Mouse (Mus musculus) heart, adult 2 months (tissue): ENCODE results near the gene Lrrc58. TPM values are rescaled to one million over a fixed set of nuclear protein-coding genes. Genes with fewer than 3 reads are reported as not detected.

Experiments used
- DNase-seq, 2 experiments: peaks; one replicate each; pipeline ENCODE4 v3.0.0; 2021
- H3K27ac ChIP-seq: fragments of 200-600 bp; 2 replicates; pipeline ENCODE4 v1.8.1; 2022
- H3K27me3 ChIP-seq: fragments of 200-500 bp; 2 replicates; pipeline ENCODE4 v1.6.1; 2012; ENCODE audit warnings: mild to moderate bottlenecking, low read length, inconsistent platforms, mixed read lengths; ENCODE audit not compliant: control insufficient read depth, insufficient read depth
- H3K36me3 ChIP-seq: fragments of 200-500 bp; 2 replicates; pipeline ENCODE4 v1.6.1; 2012; ENCODE audit warnings: low read length, inconsistent platforms; ENCODE audit not compliant: control insufficient read depth, insufficient read depth
- H3K4me1 ChIP-seq: fragments of 200-500 bp; 2 replicates; pipeline ENCODE4 v1.6.1; 2011; ENCODE audit warnings: low read length; ENCODE audit not compliant: control insufficient read depth, insufficient read depth
- H3K4me3 ChIP-seq: fragments of 200-600 bp; 2 replicates; pipeline ENCODE4 v1.8.1; 2022
- H3K79me2 ChIP-seq: fragments of 200-500 bp; replicated peaks from 2 replicates; pipeline ENCODE4 v1.6.1; 2012; ENCODE audit warnings: mild to moderate bottlenecking, inconsistent platforms, low read length, moderate library complexity, mixed read lengths; ENCODE audit not compliant: control insufficient read depth, insufficient read depth
- H3K9ac ChIP-seq: fragments of 200-500 bp; 2 replicates; pipeline ENCODE4 v1.6.1; 2012; ENCODE audit warnings: low read depth, mild to moderate bottlenecking, control low read depth, inconsistent platforms, low read length, mixed read lengths
- CTCF ChIP-seq: fragments of 200-600 bp; IDR thresholded peaks from 2 replicates; pipeline ENCODE4 v1.8.1; 2022; ENCODE audit warnings: antibody characterized with exemption, mild to moderate bottlenecking, moderate library complexity
- EP300 ChIP-seq: fragments of 200-500 bp; IDR thresholded peaks from 2 replicates; pipeline ENCODE4 v1.6.1; 2011; ENCODE audit warnings: low read depth, low read length, control low read depth; ENCODE audit not compliant: insufficient read depth
- POLR2A ChIP-seq: fragments of 200-500 bp; IDR thresholded peaks from 2 replicates; pipeline ENCODE4 v1.6.1; 2011; ENCODE audit warnings: mild to moderate bottlenecking, low read depth, low read length, control low read depth; ENCODE audit not compliant: insufficient read depth
- WGBS: fragments of 180-500 bp; shearing (Covaris S2); methylation state at CpG from one replicate; pipeline ENCODE4 v1.1.7; 2018; 5-methylcytosine and 5-hydroxymethylcytosine counted together
- intact Hi-C: fragments of 180-260 bp; cut with DNase I; formaldehyde crosslinking; loops from one replicate; pipeline ENCODE4 v1.15.1; 2025
- polyA plus RNA-seq: library from polyadenylated mRNA; depleted of rRNA; stranded (reverse); fragments of >200 nt; gene quantifications from 2 replicates; pipeline ENCODE4 v1.2.3, GENCODE M21; 2012; rRNA removed
- total RNA-seq, 2 experiments: library from RNA; stranded (reverse); gene quantifications; 2 replicates each; pipeline ENCODE4 v1.2.3; 2021

Lrrc58 gene
- total and polyA plus RNA-seq, 3 experiments, result 11.8 to 83.5 (median 64.4) TPM

DNA sequence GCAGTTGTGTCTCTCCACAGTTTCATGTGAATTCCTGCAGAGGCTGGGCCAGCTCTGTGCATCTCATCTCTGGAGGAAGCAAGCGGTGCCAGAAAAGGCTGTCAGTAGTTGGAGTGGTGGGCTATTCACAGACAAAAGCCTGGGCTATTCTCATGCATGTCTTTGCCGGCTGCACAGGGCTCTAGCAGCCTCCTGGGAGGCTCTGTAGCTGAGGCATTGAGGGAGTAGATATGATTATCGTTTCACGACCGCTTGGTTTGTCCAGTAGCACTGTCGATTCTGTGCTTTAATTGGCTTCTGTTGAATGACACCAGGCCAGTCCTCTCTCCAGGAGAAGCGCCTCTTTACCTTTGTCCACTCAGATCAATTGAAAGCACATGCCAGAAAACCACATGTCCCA is 57.9 kb downstream of the Lrrc58 start:
- intact Hi-C loops, result no loop called here
- Histone ChIP-seq H3K79me2 (no peaks in the 10 kb centered on the region), H3K36me3 (no peaks in the 10 kb centered on the region), H3K4me1 (no peaks in the 10 kb centered on the region), H3K27me3 (no peaks in the 10 kb centered on the region), H3K9ac (no peak overlapping the region), H3K27ac (no peak overlapping the region), H3K4me3 (no peak overlapping the region)
- 36% methylated on average over 7 of the region's 7 CpGs for WGBS
- no peak for TF ChIP-seq POLR2A
- no peak for TF ChIP-seq EP300
- no peak for DNase-seq

DNA sequence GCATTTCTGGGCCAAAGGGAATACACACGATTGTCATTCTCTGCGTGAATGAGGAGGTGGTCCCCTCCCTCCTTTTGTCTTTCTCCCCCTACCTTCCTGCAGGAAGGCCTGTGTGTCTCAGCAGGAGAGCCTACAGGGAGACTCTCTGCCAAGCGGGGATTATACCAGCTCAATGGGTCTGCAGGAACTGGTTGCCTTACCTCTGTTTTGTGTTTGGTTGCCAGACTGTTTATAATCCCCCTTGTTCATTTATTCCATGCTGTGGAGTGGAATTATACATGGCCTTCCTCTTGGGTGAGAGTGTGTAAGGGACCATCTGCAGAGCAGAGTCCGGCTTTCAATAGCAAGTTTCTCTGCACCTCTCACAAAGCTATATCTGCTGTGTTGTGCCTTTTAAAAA is 58.9 kb downstream of the Lrrc58 start:
- Histone ChIP-seq H3K4me3 (no peak overlapping the region), H3K4me1 (no peaks in the 10 kb centered on the region), H3K36me3 (no peaks in the 10 kb centered on the region), H3K27ac (no peak overlapping the region), H3K27me3 (no peaks in the 10 kb centered on the region), H3K79me2 (no peaks in the 10 kb centered on the region), H3K9ac (no peak overlapping the region)
- 68% methylated on average over 4 of the region's 4 CpGs for WGBS
- intact Hi-C loops, result no loop called here
- DNase-seq, result no peak
- TF ChIP-seq CTCF, result no peak
- no peak for TF ChIP-seq POLR2A
- no peak for TF ChIP-seq EP300

DNA sequence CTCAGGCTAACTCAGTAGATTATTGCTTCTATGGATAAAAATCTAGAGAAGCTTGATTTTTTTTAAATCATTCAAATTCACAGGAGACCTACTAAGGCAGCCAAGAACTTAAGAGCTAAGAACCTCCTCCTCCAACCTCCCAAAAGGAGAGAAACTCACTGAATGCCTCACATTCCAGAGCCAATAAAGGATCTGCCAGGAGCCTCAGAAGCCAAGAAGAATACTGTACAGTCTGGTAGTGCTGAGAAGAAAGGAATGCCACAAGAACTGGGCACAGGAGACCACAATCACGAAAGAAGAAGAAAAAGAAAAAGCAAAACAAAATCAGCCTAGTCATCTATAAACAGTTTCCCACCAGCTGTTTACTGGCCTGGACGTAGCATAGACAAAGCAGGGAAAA is 60.8 kb downstream of the Lrrc58 start:
- H3K79me2 ChIP-seq, result no peaks in the 10 kb centered on the region
- 70% methylated on average over 2 of the region's 2 CpGs for WGBS

DNA sequence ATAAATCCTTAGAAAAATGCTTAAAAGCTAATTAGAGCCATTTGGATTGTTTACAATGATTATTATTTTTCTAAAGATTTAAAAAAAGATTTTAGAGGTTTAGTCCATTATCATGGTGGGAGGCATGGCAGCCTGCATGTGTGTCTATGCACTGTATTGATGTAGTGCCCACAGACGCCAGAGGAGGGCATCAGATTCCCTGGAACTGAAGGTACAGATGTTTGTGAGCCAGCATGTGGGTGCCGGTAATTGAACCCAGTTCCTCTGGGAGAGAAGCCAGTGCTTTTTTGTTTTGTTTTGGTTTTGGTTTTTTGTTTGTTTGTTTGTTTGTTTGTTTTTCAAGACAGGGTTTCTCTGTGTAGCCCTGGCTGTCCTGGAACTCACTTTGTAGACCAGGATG is 61.4 kb downstream of the Lrrc58 start:
- no peak overlapping the region for H3K4me3 ChIP-seq
- no peaks in the 10 kb centered on the region for H3K79me2 ChIP-seq
- intact Hi-C loops, result no loop called here
- no peak for DNase-seq
- H3K9ac ChIP-seq, result no peak overlapping the region
- H3K4me1 ChIP-seq, result no peaks in the 10 kb centered on the region
- 87% methylated on average over 2 of the region's 2 CpGs for WGBS
- TF ChIP-seq EP300, result no peak
- no peak for TF ChIP-seq CTCF
- no peak for TF ChIP-seq POLR2A
- H3K27me3 ChIP-seq, result no peaks in the 10 kb centered on the region
- H3K36me3 ChIP-seq, result no peaks in the 10 kb centered on the region
- H3K27ac ChIP-seq, result no peak overlapping the region

More for the DNA sequence above, 60.8 kb downstream of the Lrrc58 start:
- Histone ChIP-seq H3K27ac (no peak overlapping the region), H3K9ac (no peak overlapping the region), H3K36me3 (no peaks in the 10 kb centered on the region), H3K27me3 (no peaks in the 10 kb centered on the region), H3K4me3 (no peak overlapping the region), H3K4me1 (no peaks in the 10 kb centered on the region)
- no peak for TF ChIP-seq POLR2A
- intact Hi-C loops, result no loop called here
- no peak for DNase-seq

DNA sequence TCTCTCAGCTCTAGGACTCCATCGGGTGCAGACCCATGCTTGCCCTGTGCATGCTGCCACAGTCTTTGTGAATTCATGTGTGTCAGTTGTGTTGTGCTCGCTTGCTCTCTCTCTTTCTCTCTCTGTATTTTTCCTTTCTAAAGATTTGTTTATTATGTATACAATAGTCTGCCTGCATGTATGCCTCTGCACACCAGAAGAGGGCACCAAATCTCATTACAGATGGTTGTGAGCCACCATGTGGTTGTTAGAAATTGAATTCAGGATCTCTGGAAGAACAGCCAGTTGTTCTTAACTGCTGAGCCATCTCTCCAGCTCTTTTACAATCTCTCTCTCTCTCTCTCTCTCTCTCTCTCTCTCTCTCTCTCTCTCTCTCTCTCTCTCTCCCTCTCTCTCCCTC is 66.7 kb downstream of the Lrrc58 start:
- TF ChIP-seq CTCF (peak; percentile 28; the same call in 1 of the 2 replicates), POLR2A (no peak)
- Histone ChIP-seq H3K4me1 (no peaks in the 10 kb centered on the region), H3K27ac (no peak overlapping the region), H3K9ac (no peak overlapping the region), H3K4me3 (no peak overlapping the region), H3K79me2 (no peaks in the 10 kb centered on the region), H3K27me3 (no peaks in the 10 kb centered on the region), H3K36me3 (no peaks in the 10 kb centered on the region)
- intact Hi-C loops, result no loop called here
- 93% methylated on average over 2 of the region's 2 CpGs for WGBS
- DNase-seq, result no peak

DNA sequence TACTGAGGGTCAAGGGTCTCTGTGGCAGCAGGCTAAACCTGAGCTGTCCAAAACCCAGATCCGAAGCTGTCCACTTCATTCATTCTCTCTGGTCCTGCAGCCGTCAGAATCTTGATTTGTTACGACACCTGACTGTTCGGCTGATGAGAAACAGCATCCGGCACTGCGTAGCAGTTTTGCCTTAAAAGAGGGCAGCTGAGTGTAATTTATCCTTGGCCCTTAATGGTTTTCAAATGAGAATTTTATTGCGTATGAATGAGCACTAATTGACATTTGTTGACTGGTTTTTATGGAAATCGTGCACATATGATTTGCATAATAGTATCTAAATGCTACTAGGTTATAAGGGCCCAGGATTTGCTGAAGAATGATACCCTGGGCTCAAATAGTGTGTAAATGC is 69.1 kb downstream of the Lrrc58 start:
- no peak for DNase-seq
- Histone ChIP-seq H3K79me2 (no peaks in the 10 kb centered on the region), H3K27ac (no peak overlapping the region), H3K4me3 (no peak overlapping the region), H3K9ac (no peak overlapping the region), H3K36me3 (no peaks in the 10 kb centered on the region), H3K27me3 (no peaks in the 10 kb centered on the region), H3K4me1 (no peaks in the 10 kb centered on the region)
- no peak for TF ChIP-seq CTCF
- TF ChIP-seq POLR2A, result no peak
- no peak for TF ChIP-seq EP300
- intact Hi-C loops, result no loop called here
- 90% methylated on average over 8 of the region's 8 CpGs for WGBS

Other genes with a start within 250 kb of the Lrrc58 start
- 100 to 1,000 TPM; 188 to 216 TPM for gene Ndufb4, start 213.9 kb upstream of the Lrrc58 start, total RNA-seq
- 162 and 185 TPM in 2 replicates for gene Ndufb4, start 213.9 kb upstream of the Lrrc58 start, polyA plus RNA-seq
- 10 to 100 TPM; 43.6 to 57.6 TPM for gene Fstl1, start 91.5 kb upstream of the Lrrc58 start, total RNA-seq
- gene Fstl1, start 91.5 kb upstream of the Lrrc58 start, polyA plus RNA-seq, result 39.7 and 68.4 TPM in 2 replicates
- 1 to 10 TPM; 1.0 TPM for gene Gm36028, start 7.2 kb upstream of the Lrrc58 start, total RNA-seq
- gene Gm36028, start 7.2 kb upstream of the Lrrc58 start, polyA plus RNA-seq, result 0.10 and 0.35 TPM in 2 replicates
- under 1 TPM in 1 of 2 experiments, not detected in 1; 0.07 TPM for gene Gpr156, start 48.1 kb downstream of the Lrrc58 start, total RNA-seq
- gene Gpr156, start 48.1 kb downstream of the Lrrc58 start, polyA plus RNA-seq, result 0.02 and 0.09 TPM in 2 replicates
- 10 to 100 TPM; 48.8 to 58.3 TPM for gene Gsk3b, start 220.6 kb downstream of the Lrrc58 start, total RNA-seq
- gene Gsk3b, start 220.6 kb downstream of the Lrrc58 start, polyA plus RNA-seq, result 9.9 and 21.6 TPM in 2 replicates